Mouse (Mus musculus) thymus, postnatal 10 days (tissue): ENCODE data around the gene Gm13285.
"Not testable (repeated sequence)": the region's sequence is repeated elsewhere in the genome, so short reads cannot be mapped to it uniquely, and the experiment has no call there.

Experiments
- DNase-seq, 2 experiments: peaks; one replicate each; pipeline ENCODE4 v3.0.0; 2021; ENCODE audit warnings: low spot score in 2 of 2

The Gm13285 gene

DNA sequence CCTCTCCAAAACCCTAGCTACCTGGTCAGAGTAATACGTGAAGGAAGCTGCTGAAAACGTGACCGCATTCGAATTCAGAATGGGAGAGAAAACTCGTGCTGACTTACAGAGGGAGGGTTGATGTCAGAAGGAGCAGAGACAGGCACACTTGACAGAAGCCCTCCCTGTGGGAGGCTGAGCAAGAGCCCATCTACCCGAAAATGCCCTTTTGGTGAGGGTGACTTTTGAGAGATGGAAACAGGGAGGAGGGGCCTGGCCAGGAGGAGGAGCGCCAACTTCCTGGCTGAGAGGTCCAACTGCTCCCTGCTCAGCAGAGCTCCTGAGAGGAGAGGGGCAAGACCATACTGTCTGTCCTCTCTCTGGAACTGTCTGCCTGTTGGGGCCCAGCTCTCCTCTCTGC, at the start of gene Gm13285:
TSS of gene Gm13285 (plus strand) at position 301 of the 400 bp plus-strand sequence.
- DNase-seq: not testable (repeated sequence)

DNA sequence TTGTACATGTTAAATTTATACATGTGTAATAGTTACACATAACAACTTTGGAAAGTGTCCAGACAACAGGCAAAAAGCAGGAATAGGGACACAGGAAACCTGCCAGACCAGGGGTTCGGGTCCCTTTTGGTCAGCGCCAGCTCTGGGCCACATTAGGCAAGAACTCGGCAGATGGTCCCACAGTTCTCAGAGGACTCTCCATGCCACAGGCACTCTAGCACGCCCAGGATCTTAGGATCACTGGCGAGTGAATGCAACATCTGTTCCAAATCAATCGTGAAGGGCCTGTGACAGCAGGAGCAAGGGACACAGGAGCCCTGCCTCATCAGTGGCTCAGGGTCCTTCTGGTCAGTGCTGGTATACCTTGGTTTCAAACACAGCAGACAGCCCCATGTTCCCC, 49.5 kb upstream of the Gm13285 start:
- DNase-seq: no peak

DNA sequence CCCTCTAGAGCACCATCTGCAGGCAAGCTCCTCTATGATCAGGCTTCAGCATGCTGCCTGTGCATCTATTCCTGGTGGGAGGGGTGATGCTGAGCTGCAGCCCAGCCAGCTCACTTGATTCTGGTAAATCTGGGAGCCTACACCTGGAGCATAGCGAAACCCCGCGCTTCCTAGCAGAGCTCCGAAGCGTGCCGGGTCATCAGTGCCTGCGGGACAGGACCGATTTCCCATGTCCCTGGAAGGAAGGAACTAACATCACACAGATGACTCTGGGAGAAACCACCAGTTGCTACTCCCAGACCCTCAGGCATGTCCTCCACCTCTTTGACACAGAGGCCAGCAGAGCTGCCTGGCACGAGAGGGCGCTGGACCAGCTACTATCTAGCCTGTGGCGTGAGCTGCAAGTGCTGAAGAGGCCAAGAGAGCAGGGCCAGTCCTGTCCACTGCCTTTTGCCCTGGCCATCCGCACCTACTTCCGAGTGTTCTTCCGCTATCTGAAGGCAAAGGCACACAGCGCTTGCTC, 44.6 kb upstream of the Gm13285 start, which contains the start of gene Gm13271:
TSS of gene Gm13271 (plus strand) at position 51 of the 523 bp plus-strand sequence.
- peak; percentile 61 to 83 for DNase-seq

DNA sequence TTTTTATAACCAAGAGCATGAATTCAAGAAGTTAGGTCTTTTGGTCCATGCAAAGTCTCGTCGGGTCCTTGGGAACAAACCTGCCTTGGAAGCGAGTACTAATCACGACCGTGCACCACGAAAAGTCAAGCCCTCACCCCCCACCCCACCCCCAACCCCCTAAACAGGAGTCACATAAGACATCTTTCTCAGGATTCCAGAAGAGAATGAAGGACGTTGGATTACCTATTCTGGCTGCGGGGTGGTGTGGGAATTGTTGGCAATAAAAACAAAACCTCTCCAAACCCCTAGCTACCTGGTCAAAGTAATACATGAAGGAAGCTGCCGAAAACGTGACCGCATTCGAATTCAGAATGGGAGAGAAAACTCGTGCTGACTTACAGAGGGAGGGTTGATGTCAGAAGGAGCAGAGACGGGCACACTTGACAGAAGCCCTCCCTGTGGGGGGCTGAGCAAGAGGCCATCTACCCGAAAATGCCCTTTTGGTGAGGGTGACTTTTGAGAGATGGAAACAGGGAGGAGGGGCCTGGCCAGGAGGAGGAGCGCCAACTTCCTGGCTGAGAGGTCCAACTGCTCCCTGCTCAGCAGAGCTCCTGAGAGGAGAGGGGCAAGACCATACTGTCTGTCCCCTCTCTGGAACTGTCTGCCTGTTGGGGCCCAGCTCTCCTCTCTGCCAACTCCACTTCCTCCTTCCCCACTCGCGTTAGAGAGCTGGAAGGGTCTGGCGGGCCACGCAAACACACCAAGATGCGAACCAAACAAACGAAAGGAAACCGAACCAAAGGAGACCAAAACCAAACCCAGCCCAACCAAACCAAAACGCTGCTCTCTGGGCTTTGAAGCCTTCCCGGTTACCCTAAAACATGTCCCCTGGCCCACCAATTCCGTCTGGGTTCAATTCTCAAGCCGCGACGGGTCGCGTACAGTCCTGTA, 42.6 kb upstream of the Gm13285 start:
- DNase-seq: peak in 1 of 2 experiments; percentile 23

DNA sequence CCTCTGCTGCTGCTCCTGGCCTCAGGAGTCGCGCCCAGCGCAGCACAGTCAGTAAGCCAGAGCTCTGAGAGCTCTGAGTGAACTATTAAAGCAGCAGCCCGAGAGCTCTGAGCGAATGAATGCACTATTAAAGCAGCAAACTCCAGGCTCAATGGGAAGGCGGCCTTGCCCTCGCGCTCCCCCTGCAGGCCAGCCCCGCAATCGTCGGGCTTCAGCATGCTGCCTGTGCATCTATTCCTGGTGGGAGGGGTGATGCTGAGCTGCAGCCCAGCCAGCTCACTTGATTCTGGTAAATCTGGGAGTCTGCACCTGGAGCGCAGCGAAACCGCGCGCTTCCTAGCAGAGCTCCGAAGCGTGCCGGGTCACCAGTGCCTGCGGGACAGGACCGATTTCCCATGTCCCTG, 41.8 kb upstream of the Gm13285 start:
- DNase-seq: peak; percentile 85 to 91

DNA sequence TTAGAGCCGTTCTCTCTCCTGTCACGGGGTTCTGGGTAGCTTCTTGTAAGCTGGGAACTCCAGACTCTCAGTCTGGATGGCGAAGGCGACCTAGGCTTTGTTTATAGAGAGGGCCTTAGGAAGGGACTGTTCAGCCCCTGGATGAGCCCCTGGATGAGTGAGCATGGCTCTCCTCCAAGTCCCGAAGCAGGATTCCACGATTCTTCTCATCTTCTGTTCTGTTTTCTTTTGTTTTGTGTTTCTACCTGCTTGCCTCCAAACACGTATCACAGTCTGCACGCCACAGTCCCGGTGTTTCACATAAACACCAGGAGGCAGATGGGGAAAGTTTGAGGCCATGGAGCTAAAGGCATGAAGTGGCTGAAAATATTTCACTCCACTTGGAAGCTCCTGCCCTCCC, 40.7 kb upstream of the Gm13285 start:
- not testable (repeated sequence) for DNase-seq

DNA sequence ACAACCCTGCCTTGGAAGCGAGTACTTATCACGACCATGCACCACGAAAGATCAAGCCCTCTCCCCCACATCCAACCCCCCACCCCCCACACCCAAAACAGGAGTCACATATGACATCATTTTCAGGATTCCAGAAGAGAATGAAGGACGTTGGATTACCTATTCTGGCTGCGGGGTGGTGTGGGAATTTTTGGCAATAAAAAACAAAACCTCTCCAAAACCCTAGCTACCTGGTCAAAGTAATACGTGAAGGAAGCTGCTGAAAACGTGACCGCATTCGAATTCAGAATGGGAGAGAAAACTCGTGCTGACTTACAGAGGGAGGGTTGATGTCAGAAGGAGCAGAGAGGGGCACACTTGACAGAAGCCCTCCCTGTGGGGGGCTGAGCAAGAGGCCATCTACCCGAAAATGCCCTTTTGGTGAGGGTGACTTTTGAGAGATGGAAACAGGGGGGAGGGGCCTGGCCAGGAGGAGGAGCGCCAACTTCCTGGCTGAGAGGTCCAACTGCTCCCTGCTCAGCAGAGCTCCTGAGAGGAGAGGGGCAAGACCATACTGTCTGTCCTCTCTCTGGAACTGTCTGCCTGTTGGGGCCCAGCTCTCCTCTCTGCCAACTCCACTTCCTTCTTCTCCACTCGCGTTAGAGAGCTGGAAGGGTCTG, 39.7 kb upstream of the Gm13285 start, which contains the start of gene Gm13283:
TSS of gene Gm13283 (plus strand) at position 510 of the 659 bp plus-strand sequence.
- peak; percentile 43 to 53 for DNase-seq

DNA sequence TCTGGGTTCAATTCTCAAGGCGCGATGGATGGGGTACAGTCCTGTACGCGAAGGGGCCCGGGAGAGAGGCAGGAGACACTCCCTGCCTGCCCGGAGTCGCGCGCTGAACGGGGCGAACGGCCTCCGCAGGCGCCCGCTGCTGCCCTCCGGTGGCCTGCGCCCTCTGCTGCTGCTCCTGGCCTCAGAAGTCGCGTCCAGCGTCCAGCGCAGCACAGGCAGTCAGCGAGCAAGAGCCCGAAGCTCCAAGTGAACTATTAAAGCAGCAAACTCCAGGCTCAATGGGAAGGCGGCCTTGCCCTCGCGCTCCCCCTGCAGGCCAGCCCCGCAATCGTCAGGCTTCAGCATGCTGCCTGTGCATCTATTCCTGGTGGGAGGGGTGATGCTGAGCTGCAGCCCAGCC, 39.0 kb upstream of the Gm13285 start:
- not testable (repeated sequence) for DNase-seq

DNA sequence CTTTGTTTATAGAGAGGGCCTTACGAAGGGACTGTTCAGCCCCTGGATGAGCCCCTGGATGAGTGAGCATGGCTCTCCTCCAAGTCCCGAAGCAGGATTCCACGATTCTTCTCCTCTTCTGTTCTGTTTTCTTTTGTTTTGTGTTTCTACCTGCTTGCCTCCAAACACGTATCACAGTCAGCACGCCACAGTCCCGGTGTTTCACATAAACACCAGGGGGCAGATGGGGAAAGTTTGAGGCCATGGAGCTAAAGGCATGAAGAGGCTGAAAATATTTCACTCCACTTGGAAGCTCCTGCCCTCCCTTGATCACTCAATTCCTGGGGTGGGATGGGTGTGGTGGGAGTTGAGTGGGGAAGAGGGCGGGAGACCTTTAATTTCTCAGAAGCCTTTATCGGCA, 37.7 kb upstream of the Gm13285 start:
- peak; percentile 90 to 93 for DNase-seq

DNA sequence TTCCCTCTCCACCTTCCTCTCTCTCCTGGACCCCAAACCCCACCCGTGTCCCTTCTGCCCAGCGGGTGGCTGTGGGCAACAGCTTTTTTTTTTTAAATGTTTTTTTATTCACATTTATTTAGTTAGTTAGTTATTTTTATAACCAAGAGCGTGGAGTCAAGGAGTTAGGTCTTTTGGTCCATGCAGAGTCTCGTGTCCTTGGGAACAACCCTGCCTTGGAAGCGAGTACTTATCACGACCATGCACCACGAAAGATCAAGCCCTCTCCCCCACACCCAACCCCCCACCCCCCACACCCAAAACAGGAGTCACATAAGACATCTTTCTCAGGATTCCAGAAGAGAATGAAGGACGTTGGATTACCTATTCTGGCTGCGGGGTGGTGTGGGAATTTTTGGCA, 37.1 kb upstream of the Gm13285 start:
- DNase-seq: not testable (repeated sequence)

DNA sequence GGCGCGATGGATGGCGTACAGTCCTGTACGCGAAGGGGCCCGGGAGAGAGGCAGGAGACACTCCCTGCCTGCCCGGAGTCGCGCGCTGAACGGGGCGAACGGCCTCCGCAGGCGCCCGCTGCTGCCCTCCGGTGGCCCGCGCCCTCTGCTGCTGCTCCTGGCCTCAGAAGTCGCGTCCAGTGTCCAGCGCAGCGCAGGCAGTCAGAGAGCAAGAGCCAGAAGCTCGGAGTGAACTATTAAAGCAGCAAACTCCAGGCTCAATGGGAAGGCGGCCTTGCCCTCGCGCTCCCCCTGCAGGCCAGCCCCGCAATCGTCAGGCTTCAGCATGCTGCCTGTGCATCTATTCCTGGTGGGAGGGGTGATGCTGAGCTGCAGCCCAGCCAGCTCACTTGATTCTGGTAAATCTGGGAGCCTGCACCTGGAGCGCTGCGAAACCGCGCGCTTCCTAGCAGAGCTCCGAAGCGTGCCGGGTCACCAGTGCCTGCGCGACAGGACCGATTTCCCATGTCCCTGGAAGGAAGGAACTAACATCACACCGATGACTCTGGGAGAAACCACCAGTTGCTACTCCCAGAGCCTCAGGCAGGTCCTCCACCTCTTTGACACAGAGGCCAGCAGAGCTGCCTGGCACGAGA, 36.0 kb upstream of the Gm13285 start:
- not testable (repeated sequence) for DNase-seq

DNA sequence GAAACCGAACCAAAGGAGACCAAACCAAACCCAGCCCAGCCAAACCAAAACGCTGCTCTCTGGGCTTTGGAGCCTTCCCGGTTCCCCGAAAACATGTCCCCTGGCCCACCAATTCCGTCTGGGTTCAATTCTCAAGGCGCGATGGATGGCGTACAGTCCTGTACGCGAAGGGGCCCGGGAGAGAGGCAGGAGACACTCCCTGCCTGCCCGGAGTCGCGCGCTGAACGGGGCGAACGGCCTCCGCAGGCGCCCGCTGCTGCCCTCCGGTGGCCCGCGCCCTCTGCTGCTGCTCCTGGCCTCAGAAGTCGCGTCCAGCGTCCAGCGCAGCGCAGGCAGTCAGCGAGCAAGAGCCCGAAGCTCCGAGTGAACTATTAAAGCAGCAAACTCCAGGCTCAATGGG, 25.9 kb upstream of the Gm13285 start, which contains the start of gene Gm13290:
TSS of gene Gm13290 (plus strand) at position 301 of the 400 bp plus-strand sequence.
- DNase-seq: not testable (repeated sequence)

DNA sequence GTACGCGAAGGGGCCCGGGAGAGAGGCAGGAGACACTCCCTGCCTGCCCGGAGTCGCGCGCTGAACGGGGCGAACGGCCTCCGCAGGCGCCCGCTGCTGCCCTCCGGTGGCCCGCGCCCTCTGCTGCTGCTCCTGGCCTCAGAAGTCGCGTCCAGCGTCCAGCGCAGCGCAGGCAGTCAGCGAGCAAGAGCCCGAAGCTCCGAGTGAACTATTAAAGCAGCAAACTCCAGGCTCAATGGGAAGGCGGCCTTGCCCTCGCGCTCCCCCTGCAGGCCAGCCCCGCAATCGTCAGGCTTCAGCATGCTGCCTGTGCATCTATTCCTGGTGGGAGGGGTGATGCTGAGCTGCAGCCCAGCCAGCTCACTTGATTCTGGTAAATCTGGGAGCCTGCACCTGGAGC, 22.8 kb upstream of the Gm13285 start, which contains the start of gene Gm13289:
TSS of gene Gm13289 (plus strand) at position 301 of the 400 bp plus-strand sequence.
- DNase-seq: not testable (repeated sequence)

DNA sequence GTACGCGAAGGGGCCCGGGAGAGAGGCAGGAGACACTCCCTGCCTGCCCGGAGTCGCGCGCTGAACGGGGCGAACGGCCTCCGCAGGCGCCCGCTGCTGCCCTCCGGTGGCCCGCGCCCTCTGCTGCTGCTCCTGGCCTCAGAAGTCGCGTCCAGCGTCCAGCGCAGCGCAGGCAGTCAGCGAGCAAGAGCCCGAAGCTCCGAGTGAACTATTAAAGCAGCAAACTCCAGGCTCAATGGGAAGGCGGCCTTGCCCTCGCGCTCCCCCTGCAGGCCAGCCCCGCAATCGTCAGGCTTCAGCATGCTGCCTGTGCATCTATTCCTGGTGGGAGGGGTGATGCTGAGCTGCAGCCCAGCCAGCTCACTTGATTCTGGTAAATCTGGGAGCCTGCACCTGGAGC, 19.9 kb upstream of the Gm13285 start, which contains the start of gene Gm13272:
TSS of gene Gm13272 (plus strand) at position 301 of the 400 bp plus-strand sequence.
- DNase-seq: not testable (repeated sequence)

DNA sequence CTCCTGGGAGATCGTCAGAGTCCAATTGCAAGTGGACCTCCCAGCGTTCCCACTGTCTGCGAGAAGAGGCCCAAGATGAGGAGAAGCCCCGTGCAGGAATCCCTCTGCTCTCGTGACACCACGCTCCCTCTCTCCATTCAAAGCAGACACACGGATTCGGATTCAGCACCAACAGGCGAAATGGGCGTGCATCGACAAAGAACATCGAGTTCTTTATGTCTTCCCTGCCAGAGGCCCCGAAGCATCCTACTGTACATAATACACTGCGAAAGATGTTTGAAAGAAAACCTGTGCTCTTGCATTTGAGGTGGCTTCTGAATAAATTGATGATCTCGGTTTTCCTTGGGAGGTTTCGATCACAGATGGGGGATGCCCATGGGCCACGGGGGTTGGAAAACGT, 19.1 kb upstream of the Gm13285 start:
- DNase-seq: not testable (repeated sequence)

DNA sequence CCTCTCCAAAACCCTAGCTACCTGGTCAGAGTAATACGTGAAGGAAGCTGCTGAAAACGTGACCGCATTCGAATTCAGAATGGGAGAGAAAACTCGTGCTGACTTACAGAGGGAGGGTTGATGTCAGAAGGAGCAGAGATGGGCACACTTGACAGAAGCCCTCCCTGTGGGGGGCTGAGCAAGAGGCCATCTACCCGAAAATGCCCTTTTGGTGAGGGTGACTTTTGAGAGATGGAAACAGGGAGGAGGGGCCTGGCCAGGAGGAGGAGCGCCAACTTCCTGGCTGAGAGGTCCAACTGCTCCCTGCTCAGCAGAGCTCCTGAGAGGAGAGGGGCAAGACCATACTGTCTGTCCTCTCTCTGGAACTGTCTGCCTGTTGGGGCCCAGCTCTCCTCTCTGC, 17.6 kb upstream of the Gm13285 start, which contains the start of gene Ifnz:
TSS of gene Ifnz (plus strand) at position 301 of the 400 bp plus-strand sequence.
- DNase-seq: not testable (repeated sequence)

DNA sequence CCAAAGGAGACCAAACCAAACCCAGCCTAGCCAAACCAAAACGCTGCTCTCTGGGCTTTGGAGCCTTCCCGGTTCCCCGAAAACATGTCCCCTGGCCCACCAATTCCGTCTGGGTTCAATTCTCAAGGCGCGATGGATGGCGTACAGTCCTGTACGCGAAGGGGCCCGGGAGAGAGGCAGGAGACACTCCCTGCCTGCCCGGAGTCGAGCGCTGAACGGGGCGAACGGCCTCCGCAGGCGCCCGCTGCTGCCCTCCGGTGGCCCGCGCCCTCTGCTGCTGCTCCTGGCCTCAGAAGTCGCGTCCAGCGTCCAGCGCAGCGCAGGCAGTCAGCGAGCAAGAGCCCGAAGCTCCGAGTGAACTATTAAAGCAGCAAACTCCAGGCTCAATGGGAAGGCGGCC, 17.1 kb upstream of the Gm13285 start:
- DNase-seq: not testable (repeated sequence)

DNA sequence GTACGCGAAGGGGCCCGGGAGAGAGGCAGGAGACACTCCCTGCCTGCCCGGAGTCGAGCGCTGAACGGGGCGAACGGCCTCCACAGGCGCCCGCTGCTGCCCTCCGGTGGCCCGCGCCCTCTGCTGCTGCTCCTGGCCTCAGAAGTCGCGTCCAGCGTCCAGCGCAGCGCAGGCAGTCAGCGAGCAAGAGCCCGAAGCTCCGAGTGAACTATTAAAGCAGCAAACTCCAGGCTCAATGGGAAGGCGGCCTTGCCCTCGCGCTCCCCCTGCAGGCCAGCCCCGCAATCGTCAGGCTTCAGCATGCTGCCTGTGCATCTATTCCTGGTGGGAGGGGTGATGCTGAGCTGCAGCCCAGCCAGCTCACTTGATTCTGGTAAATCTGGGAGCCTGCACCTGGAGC, 14.1 kb upstream of the Gm13285 start, which contains the start of gene Gm13276:
TSS of gene Gm13276 (plus strand) at position 301 of the 400 bp plus-strand sequence.
- DNase-seq: not testable (repeated sequence)

DNA sequence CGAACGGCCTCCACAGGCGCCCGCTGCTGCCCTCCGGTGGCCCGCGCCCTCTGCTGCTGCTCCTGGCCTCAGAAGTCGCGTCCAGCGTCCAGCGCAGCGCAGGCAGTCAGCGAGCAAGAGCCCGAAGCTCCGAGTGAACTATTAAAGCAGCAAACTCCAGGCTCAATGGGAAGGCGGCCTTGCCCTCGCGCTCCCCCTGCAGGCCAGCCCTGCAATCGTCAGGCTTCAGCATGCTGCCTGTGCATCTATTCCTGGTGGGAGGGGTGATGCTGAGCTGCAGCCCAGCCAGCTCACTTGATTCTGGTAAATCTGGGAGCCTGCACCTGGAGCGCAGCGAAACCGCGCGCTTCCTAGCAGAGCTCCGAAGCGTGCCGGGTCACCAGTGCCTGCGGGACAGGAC, 11.1 kb upstream of the Gm13285 start, which contains the start of gene Gm13277:
TSS of gene Gm13277 (plus strand) at position 231 of the 400 bp plus-strand sequence.
- DNase-seq: peak; percentile 61 to 66

DNA sequence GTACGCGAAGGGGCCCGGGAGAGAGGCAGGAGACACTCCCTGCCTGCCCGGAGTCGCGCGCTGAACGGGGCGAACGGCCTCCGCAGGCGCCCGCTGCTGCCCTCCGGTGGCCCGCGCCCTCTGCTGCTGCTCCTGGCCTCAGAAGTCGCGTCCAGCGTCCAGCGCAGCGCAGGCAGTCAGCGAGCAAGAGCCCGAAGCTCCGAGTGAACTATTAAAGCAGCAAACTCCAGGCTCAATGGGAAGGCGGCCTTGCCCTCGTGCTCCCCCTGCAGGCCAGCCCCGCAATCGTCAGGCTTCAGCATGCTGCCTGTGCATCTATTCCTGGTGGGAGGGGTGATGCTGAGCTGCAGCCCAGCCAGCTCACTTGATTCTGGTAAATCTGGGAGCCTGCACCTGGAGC, 8.2 kb upstream of the Gm13285 start, which contains the start of gene Gm13278:
TSS of gene Gm13278 (plus strand) at position 301 of the 400 bp plus-strand sequence.
- not testable (repeated sequence) for DNase-seq
